Mouse (Mus musculus) kidney, adult 10 weeks (tissue): Measurements from ENCODE around the gene Tmem79. TPM values are rescaled to one million over a fixed set of nuclear protein-coding genes. Genes with fewer than 3 reads are reported as not detected.

Experiments
- polyA plus RNA-seq: library from polyadenylated mRNA; stranded (reverse); fragments of 350-450 nt; fragmentation: Illumina TruSeq; extraction: RNeasy Lipid Tissue Mini Kit (QIAGEN cat#74804); gene quantifications from one replicate; pipeline ENCODE4 v1.2.3, GENCODE M21; 2014; ENCODE audit warnings: low read depth, low replicate concordance

Tmem79 gene
- 0.61 TPM for polyA plus RNA-seq

GRCm38 (mm10) chr3:88336058-88337013 is at the start of gene Tmem79, which contains the start of gene Smg5:
Gene Tmem79, minus strand, starts transcription at chr3:88336148.
Gene Smg5, plus strand, starts transcription at chr3:88336260.

GRCm38 (mm10) chr3:88384364-88384763 is 48.4 kb upstream of the Tmem79 start, which contains the start of gene Bglap:
Gene Bglap, minus strand, starts transcription at chr3:88384464.

GRCm38 (mm10) chr3:88378599-88378998 is 42.7 kb upstream of the Tmem79 start, which contains the start of gene Bglap2:
Gene Bglap2, minus strand, starts transcription at chr3:88378699.

GRCm38 (mm10) chr3:88372643-88373042 is 36.7 kb upstream of the Tmem79 start, which contains the start of gene Bglap3:
Gene Bglap3, minus strand, starts transcription at chr3:88372743.

GRCm38 (mm10) chr3:88364337-88364736 is 28.4 kb upstream of the Tmem79 start, which contains the start of gene Paqr6:
Gene Paqr6, plus strand, starts transcription at chr3:88364584.

GRCm38 (mm10) chr3:88324951-88325405 is 11.0 kb downstream of the Tmem79 start, which contains the start of gene Glmp:
Gene Glmp, plus strand, starts transcription at chr3:88325023.

GRCm38 (mm10) chr3:88296561-88297318 is 39.2 kb downstream of the Tmem79 start, which contains the start of the genes Tsacc and Cct3:
Gene Tsacc, minus strand, starts transcription at chr3:88296999.
Gene Cct3, plus strand, starts transcription at chr3:88297116.

GRCm38 (mm10) chr3:88287110-88287509 is 48.8 kb downstream of the Tmem79 start, which contains the start of gene Gm38392:
Gene Gm38392, minus strand, starts transcription at chr3:88287210.

Other genes with a start within 250 kb of the Tmem79 start
- 5.2 TPM for gene Mef2d, start 193.8 kb downstream of the Tmem79 start, polyA plus RNA-seq
- gene Rhbg, start 81.4 kb downstream of the Tmem79 start, polyA plus RNA-seq, result 0.40 TPM
- gene Gm38392, start 48.9 kb downstream of the Tmem79 start, polyA plus RNA-seq, result not detected
- 4.5 TPM for gene Tsacc, start 39.1 kb downstream of the Tmem79 start, polyA plus RNA-seq
- gene Cct3, start 39.0 kb downstream of the Tmem79 start, polyA plus RNA-seq, result 106 TPM
- 2.8 TPM for gene Glmp, start 11.1 kb downstream of the Tmem79 start, polyA plus RNA-seq
- 23.3 TPM for gene Smg5, start 112 bp upstream of the Tmem79 start, polyA plus RNA-seq
- gene Paqr6, start 28.4 kb upstream of the Tmem79 start, polyA plus RNA-seq, result not detected
- 0.57 TPM for gene Bglap3, start 36.6 kb upstream of the Tmem79 start, polyA plus RNA-seq
- not detected for gene Bglap2, start 42.6 kb upstream of the Tmem79 start, polyA plus RNA-seq
- gene Bglap, start 48.3 kb upstream of the Tmem79 start, polyA plus RNA-seq, result not detected
- gene Pmf1, start 74.2 kb upstream of the Tmem79 start, polyA plus RNA-seq, result 1.9 TPM
- gene Slc25a44, start 89.0 kb upstream of the Tmem79 start, polyA plus RNA-seq, result 13.4 TPM
- gene Sema4a, start 125.0 kb upstream of the Tmem79 start, polyA plus RNA-seq, result 77.3 TPM
- 2.7 TPM for gene Lmna, start 173.8 kb upstream of the Tmem79 start, polyA plus RNA-seq
- gene Mex3a, start 196.2 kb upstream of the Tmem79 start, polyA plus RNA-seq, result 0.57 TPM
- gene Rab25, start 212.2 kb upstream of the Tmem79 start, polyA plus RNA-seq, result 2.4 TPM
- 7.3 TPM for gene Lamtor2, start 216.9 kb upstream of the Tmem79 start, polyA plus RNA-seq
- gene Ubqln4, start 217.6 kb upstream of the Tmem79 start, polyA plus RNA-seq, result 19.4 TPM
- gene Ssr2, start 239.7 kb upstream of the Tmem79 start, polyA plus RNA-seq, result 22.5 TPM